23 mouse cellular contexts compared by ENCODE assay signal in genomic region chr2:62613133-62613532, GRCm38 (mm10). TPM values are rescaled to one million over a fixed set of nuclear protein-coding genes. Genes with fewer than 3 reads are reported as not detected.
DNase-seq lines count a peak whose midpoint lies in the region; ATAC-seq and TF ChIP-seq lines count a peak whose summit lies in the region.
"Had no signal": no experiment of that assay in that cellular context is flagged by ENCODE, and none has a peak within 500 bp of the region (broad histone marks: within the 10 kb centered on the region; RNA-seq: fewer than 3 reads in every experiment).

No protein-coding gene starts in this region.

- no peak overlapping the region for H3K9ac ChIP-seq in forebrain, embryonic 15.5 days (replicated peaks)
- no peak overlapping the region for H3K9ac ChIP-seq in forebrain, embryonic 11.5 days (ENCODE audit: low read length)
- no peak overlapping the region for H3K9ac ChIP-seq in liver, embryonic 12.5 days
- no peak overlapping the region for H3K9ac ChIP-seq in liver, embryonic 11.5 days (ENCODE audit: low read depth, low read length)
- H3K9ac ChIP-seq in liver, embryonic 14.5 days (replicated peaks): no peak overlapping the region
- H3K9ac ChIP-seq: embryonic facial prominence, embryonic 13.5 days; heart, embryonic 15.5 days; hindbrain, embryonic 13.5 days had no signal

- H3K4me3 ChIP-seq in forebrain, embryonic 15.5 days: no peak overlapping the region
- no peak overlapping the region for H3K4me3 ChIP-seq in forebrain, embryonic 11.5 days (ENCODE audit: low read depth, low read length)
- no peak overlapping the region for H3K4me3 ChIP-seq in liver, embryonic 12.5 days
- no peak overlapping the region for H3K4me3 ChIP-seq in liver, embryonic 11.5 days (ENCODE audit: low read depth, low read length)
- H3K4me3 ChIP-seq in liver, embryonic 14.5 days (ENCODE audit: insufficient read depth in 1 of 2, low read depth in 2 of 2, low read length in 2 of 2): no peak overlapping the region
- H3K4me3 ChIP-seq: embryonic facial prominence, embryonic 13.5 days; heart, embryonic 10.5 days; heart, embryonic 15.5 days; hindbrain, embryonic 13.5 days had no signal

- H3K4me1 ChIP-seq in forebrain, embryonic 15.5 days: 0 out of 2 replicates have a peak, but pooled peaks cover 4% of the 10 kb centered on the region
- H3K4me1 ChIP-seq in forebrain, embryonic 11.5 days (replicated peaks; ENCODE audit: control insufficient read depth, insufficient read depth, low read length): no peaks in the 10 kb centered on the region
- peaks cover 22% of the 10 kb centered on the region for H3K4me1 ChIP-seq in liver, embryonic 12.5 days
- peaks cover under 1% of the 10 kb centered on the region; the same call in 1 of the 2 replicates for H3K4me1 ChIP-seq in liver, embryonic 11.5 days (replicated peaks; ENCODE audit: control insufficient read depth, insufficient read depth, low read length)
- peaks cover 11 to 18% of the 10 kb centered on the region in 2 experiments for H3K4me1 ChIP-seq in liver, embryonic 14.5 days (replicated peaks; ENCODE audit: control insufficient read depth in 2 of 2, insufficient read depth in 2 of 2, low read length in 1 of 2)
- H3K4me1 ChIP-seq: embryonic facial prominence, embryonic 13.5 days; heart, embryonic 10.5 days; heart, embryonic 15.5 days; hindbrain, embryonic 13.5 days had no signal

- TF ChIP-seq EP300 in liver, embryonic 14.5 days (IDR thresholded peaks at IDR 0.05; ENCODE audit: low read depth): no peak

- H3K27me3 ChIP-seq in forebrain, embryonic 15.5 days: no peaks in the 10 kb centered on the region
- H3K27me3 ChIP-seq in forebrain, embryonic 11.5 days (ENCODE audit: control insufficient read depth, insufficient read depth, low read length): no peaks in the 10 kb centered on the region
- H3K27me3 ChIP-seq in liver, embryonic 12.5 days (replicated peaks): no peaks in the 10 kb centered on the region
- H3K27me3 ChIP-seq in liver, embryonic 11.5 days (replicated peaks; ENCODE audit: control insufficient read depth, insufficient read depth, low read length): no peaks in the 10 kb centered on the region
- no peaks in the 10 kb centered on the region for H3K27me3 ChIP-seq in liver, embryonic 14.5 days (ENCODE audit: control insufficient read depth, insufficient read depth, low read length)
- H3K27me3 ChIP-seq: CH12.LX; embryonic facial prominence, embryonic 13.5 days; heart, embryonic 15.5 days; hindbrain, embryonic 13.5 days; Patski had no signal

- TF ChIP-seq CTCF in liver, embryonic 14.5 days (IDR thresholded peaks at IDR 0.05; ENCODE audit: low read depth): no peak

- DNase-seq in forebrain, embryonic 11.5 days (ENCODE audit: low spot score): no peak
- no peak for DNase-seq in liver, embryonic 11.5 days (ENCODE audit: low spot score)
- DNase-seq in liver, embryonic 14.5 days (ENCODE audit: low read depth in 3 of 3, low spot score in 3 of 3): no peak
- no peak for DNase-seq in kidney, postnatal 10 days
- DNase-seq in heart, adult 11 months: no peak
- DNase-seq: adrenal gland, postnatal 14 days; cerebellum, adult 18-20 months; cerebellum, adult 9-11 months; cerebellum, postnatal 36 days; gastrocnemius, postnatal 36 days; heart, adult 18-20 months; heart, postnatal 14 days had no signal

- H3K27ac ChIP-seq in forebrain, embryonic 15.5 days (replicated peaks): no peak overlapping the region
- H3K27ac ChIP-seq in forebrain, embryonic 11.5 days (ENCODE audit: low read depth, low read length): no peak overlapping the region
- no peak overlapping the region for H3K27ac ChIP-seq in liver, embryonic 12.5 days
- H3K27ac ChIP-seq in liver, embryonic 11.5 days (ENCODE audit: low read depth, low read length): no peak overlapping the region
- no peak overlapping the region for H3K27ac ChIP-seq in liver, embryonic 14.5 days
- H3K27ac ChIP-seq: embryonic facial prominence, embryonic 13.5 days; heart, embryonic 10.5 days; heart, embryonic 15.5 days; hindbrain, embryonic 13.5 days; hindbrain, postnatal 0 days had no signal

- no peaks in the 10 kb centered on the region for H3K9me3 ChIP-seq in forebrain, embryonic 15.5 days
- no peaks in the 10 kb centered on the region for H3K9me3 ChIP-seq in forebrain, embryonic 11.5 days (ENCODE audit: control insufficient read depth, low read length)
- H3K9me3 ChIP-seq in liver, embryonic 12.5 days (replicated peaks): no peaks in the 10 kb centered on the region
- H3K9me3 ChIP-seq in liver, embryonic 11.5 days (ENCODE audit: control insufficient read depth, low read length): no peaks in the 10 kb centered on the region
- no peaks in the 10 kb centered on the region for H3K9me3 ChIP-seq in liver, embryonic 14.5 days (ENCODE audit: control insufficient read depth, low read length)
- H3K9me3 ChIP-seq: embryonic facial prominence, embryonic 13.5 days; heart, embryonic 10.5 days; heart, embryonic 15.5 days; hindbrain, embryonic 13.5 days had no signal

- no peak overlapping the region for H3K4me2 ChIP-seq in forebrain, embryonic 15.5 days (replicated peaks)
- no peak overlapping the region for H3K4me2 ChIP-seq in forebrain, embryonic 11.5 days (ENCODE audit: low read depth, low read length, severe bottlenecking)
- H3K4me2 ChIP-seq in liver, embryonic 12.5 days: no peak overlapping the region
- no peak overlapping the region for H3K4me2 ChIP-seq in liver, embryonic 11.5 days
- no peak overlapping the region for H3K4me2 ChIP-seq in liver, embryonic 14.5 days (ENCODE audit: low read depth)
- H3K4me2 ChIP-seq: embryonic facial prominence, embryonic 13.5 days; heart, embryonic 15.5 days; hindbrain, embryonic 13.5 days had no signal

- ATAC-seq in forebrain, embryonic 15.5 days (replicated peaks): peak; percentile 38; the same call in 1 of the 2 replicates
- ATAC-seq in forebrain, embryonic 11.5 days (replicated peaks; ENCODE audit: low FRiP score): no peak
- ATAC-seq in liver, embryonic 12.5 days: peak; percentile 50; the same call in 1 of the 2 replicates
- ATAC-seq in liver, embryonic 11.5 days (replicated peaks; ENCODE audit: low FRiP score): no peak; the same call in 1 of the 2 replicates
- ATAC-seq in liver, embryonic 14.5 days (ENCODE audit: insufficient read depth): peak; percentile 33; the same call in 1 of the 2 replicates
- peak; percentile 75 for ATAC-seq in megakaryocyte-erythroid progenitor cell, adult 5-6 weeks (replicated peaks; ENCODE audit: low FRiP score, low TSS enrichment, poor library complexity, severe bottlenecking)
- ATAC-seq: activated CD4-positive, CD25-positive, alpha-beta regulatory T cell, adult 4 months; hindbrain, postnatal 0 days; Patski had no signal

- WGBS in forebrain, embryonic 15.5 days: 77% methylated on average over 4 of the region's 4 CpGs
- WGBS in forebrain, embryonic 11.5 days: 92% methylated on average over 4 of the region's 4 CpGs
- WGBS in liver, embryonic 12.5 days (ENCODE audit: insufficient replicate concordance): 77% methylated on average over 4 of the region's 4 CpGs
- WGBS in liver, embryonic 11.5 days: 85% methylated on average over 4 of the region's 4 CpGs
- 67% methylated on average over 4 of the region's 4 CpGs for WGBS in liver, embryonic 14.5 days (ENCODE audit: insufficient replicate concordance)

- H3K36me3 ChIP-seq in forebrain, embryonic 15.5 days: no peaks in the 10 kb centered on the region
- no peaks in the 10 kb centered on the region for H3K36me3 ChIP-seq in forebrain, embryonic 11.5 days (ENCODE audit: control insufficient read depth, insufficient read depth, low read length)
- H3K36me3 ChIP-seq in liver, embryonic 12.5 days: no peaks in the 10 kb centered on the region
- no peaks in the 10 kb centered on the region for H3K36me3 ChIP-seq in liver, embryonic 11.5 days (ENCODE audit: control insufficient read depth, insufficient read depth, low read length)
- no peaks in the 10 kb centered on the region; the same call in 1 of the 2 replicates for H3K36me3 ChIP-seq in liver, embryonic 14.5 days (replicated peaks; ENCODE audit: control insufficient read depth, insufficient read depth, low read depth)
- H3K36me3 ChIP-seq: embryonic facial prominence, embryonic 13.5 days; heart, embryonic 10.5 days; heart, embryonic 15.5 days; hindbrain, embryonic 13.5 days had no signal

RNA-seq across cellular contexts. Expression of gene Ifih1, which starts 32.9 kb away (rescaled TPM):
- 0.77 and 1.1 TPM in 2 replicates for polyA plus RNA-seq in forebrain, embryonic 15.5 days (2015; fragmentation: Nextera tagmentation; extraction: Ambion mirVana)
- polyA plus RNA-seq in forebrain, embryonic 11.5 days (2014; fragmentation: Nextera tagmentation; extraction: Ambion mirVana): 1.1 and 1.5 TPM in 2 replicates
- polyA plus RNA-seq in liver, embryonic 12.5 days (2016; fragmentation: Nextera tagmentation; extraction: Ambion mirVana): 3.1 and 3.2 TPM in 2 replicates
- polyA plus RNA-seq in liver, embryonic 11.5 days (2014; fragmentation: Nextera tagmentation; extraction: Ambion mirVana): 2.9 and 3.9 TPM in 2 replicates
- 0.83 and 1.5 TPM in 2 replicates for polyA plus RNA-seq in liver, embryonic 14.5 days (2012; rRNA removed)
- 2.9 and 4.0 TPM in 2 replicates for polyA plus RNA-seq in liver, embryonic 14.5 days (2014; fragmentation: Nextera tagmentation; extraction: Ambion mirVana)
- 16.4 and 21.6 TPM in 2 replicates for total RNA-seq in megakaryocyte-erythroid progenitor cell, adult 5-6 weeks (2014; fragmentation: Nextera tagmentation)
- total RNA-seq in megakaryocyte-erythroid progenitor cell, adult 5-6 weeks (2017): 19.9 and 42.7 TPM in 2 replicates

RNA-seq across cellular contexts. Expression of gene Fap, which starts 39.3 kb away (rescaled TPM):
- polyA plus RNA-seq in forebrain, embryonic 15.5 days (2015; fragmentation: Nextera tagmentation; extraction: Ambion mirVana): 0.74 and 0.84 TPM in 2 replicates
- polyA plus RNA-seq in forebrain, embryonic 11.5 days (2014; fragmentation: Nextera tagmentation; extraction: Ambion mirVana): 3.5 and 3.9 TPM in 2 replicates
- 0.66 and 1.2 TPM in 2 replicates for polyA plus RNA-seq in liver, embryonic 12.5 days (2016; fragmentation: Nextera tagmentation; extraction: Ambion mirVana)
- 1.0 and 1.1 TPM in 2 replicates for polyA plus RNA-seq in liver, embryonic 11.5 days (2014; fragmentation: Nextera tagmentation; extraction: Ambion mirVana)
- 0.10 and 0.12 TPM in 2 replicates for polyA plus RNA-seq in liver, embryonic 14.5 days (2012; rRNA removed)
- 0.17 TPM in 1 of 2 replicates, not detected in the other for polyA plus RNA-seq in liver, embryonic 14.5 days (2014; fragmentation: Nextera tagmentation; extraction: Ambion mirVana)
- 0.37 TPM in 1 of 2 replicates, not detected in the other for total RNA-seq in megakaryocyte-erythroid progenitor cell, adult 5-6 weeks (2014; fragmentation: Nextera tagmentation)
- 1.0 and 1.6 TPM in 2 replicates for total RNA-seq in megakaryocyte-erythroid progenitor cell, adult 5-6 weeks (2017)
- polyA plus RNA-seq: Patski had no signal

RNA-seq across cellular contexts. Expression of gene Gca, which starts 51.0 kb away (rescaled TPM):
- polyA plus RNA-seq in forebrain, embryonic 15.5 days (2015; fragmentation: Nextera tagmentation; extraction: Ambion mirVana): 9.4 and 10.2 TPM in 2 replicates
- 4.9 and 5.2 TPM in 2 replicates for polyA plus RNA-seq in forebrain, embryonic 11.5 days (2014; fragmentation: Nextera tagmentation; extraction: Ambion mirVana)
- polyA plus RNA-seq in liver, embryonic 12.5 days (2016; fragmentation: Nextera tagmentation; extraction: Ambion mirVana): 1.8 and 2.0 TPM in 2 replicates
- polyA plus RNA-seq in liver, embryonic 11.5 days (2014; fragmentation: Nextera tagmentation; extraction: Ambion mirVana): 2.6 and 3.1 TPM in 2 replicates
- polyA plus RNA-seq in liver, embryonic 14.5 days (2012; rRNA removed): 1.8 and 2.8 TPM in 2 replicates
- 1.9 and 2.1 TPM in 2 replicates for polyA plus RNA-seq in liver, embryonic 14.5 days (2014; fragmentation: Nextera tagmentation; extraction: Ambion mirVana)
- 1.2 and 1.4 TPM in 2 replicates for total RNA-seq in megakaryocyte-erythroid progenitor cell, adult 5-6 weeks (2014; fragmentation: Nextera tagmentation)
- total RNA-seq in megakaryocyte-erythroid progenitor cell, adult 5-6 weeks (2017): 1.6 and 1.9 TPM in 2 replicates

Comparison
In these comparisons a context has a peak if more than half of its experiments do, and no peak if none do; other contexts are left out.
1. ATAC-seq: peak in forebrain, embryonic 15.5 days (single experiment), liver, embryonic 12.5 days (single experiment), liver, embryonic 14.5 days (single experiment) and megakaryocyte-erythroid progenitor cell, adult 5-6 weeks (single experiment); none in forebrain, embryonic 11.5 days (single experiment) and liver, embryonic 11.5 days (single experiment).